Mouse (Mus musculus): ENCODE measurements around the gene Atp2a3. TPM values are rescaled to one million over a fixed set of nuclear protein-coding genes. Genes with fewer than 3 reads are reported as not detected.

The Atp2a3 gene
- total RNA-seq, 2 experiments from 2014 or later, result 8.3 to 12.0 TPM

- DNase-seq, result peak; percentile 82
Measured at GRCm38 (mm10) chr11:73039102-73039799, 78.3 kb downstream of the Atp2a3 start.

Small RNAs within 50 kb of the gene (microRNA-seq; reads per million reads assigned to microRNA genes)
- 0 reads per million in 2 experiments for gene Gm44467

Other genes starting within 250 kb of the Atp2a3 start
- 1 to 10 TPM; 6.7 to 7.3 TPM for gene Cyb5d2, start 165.0 kb upstream of the Atp2a3 start, total RNA-seq (2021)
- gene Zzef1, start 164.9 kb upstream of the Atp2a3 start, total RNA-seq (2021), result 10 to 100 TPM; 28.9 to 29.6 TPM
- under 1 TPM; 0.71 to 0.77 TPM for gene P2rx1, start 37.9 kb downstream of the Atp2a3 start, total RNA-seq (2021)
- gene Camkk1, start 57.8 kb downstream of the Atp2a3 start, total RNA-seq (2021), result under 1 TPM; 0.81 to 0.97 TPM
- gene Ncbp3, start 86.6 kb downstream of the Atp2a3 start, total RNA-seq (2021), result 10 to 100 TPM; 12.0 to 12.2 TPM
- under 1 TPM; 0.18 to 0.21 TPM for gene Itgae, start 129.4 kb downstream of the Atp2a3 start, total RNA-seq (2021)
- 1 to 10 TPM; 6.0 to 7.1 TPM for gene Haspin, start 177.1 kb downstream of the Atp2a3 start, total RNA-seq (2021)
- gene P2rx5, start 199.3 kb downstream of the Atp2a3 start, total RNA-seq (2021), result 1 to 10 TPM; 3.9 to 5.0 TPM
- gene Emc6, start 215.9 kb downstream of the Atp2a3 start, total RNA-seq (2021), result 10 to 100 TPM; 66.3 to 67.9 TPM
- 100 to 1,000 TPM; 109 to 112 TPM for gene Tax1bp3, start 215.9 kb downstream of the Atp2a3 start, total RNA-seq (2021)
- gene Ctns, start 237.9 kb downstream of the Atp2a3 start, total RNA-seq (2021), result 1 to 10 TPM; 8.4 to 8.7 TPM
- 1 to 10 TPM in 1 of 2 experiments, under 1 TPM in 1; 0.95 to 1.1 TPM for gene Shpk, start 238.3 kb downstream of the Atp2a3 start, total RNA-seq (2021)